Mouse (Mus musculus) lung, embryonic 14.5 days (tissue): ENCODE data around the gene Trim62. TPM values are rescaled to one million over a fixed set of nuclear protein-coding genes. Genes with fewer than 3 reads are reported as not detected.

Source experiments
- ATAC-seq: fragments of 200-750 bp; cut with Nextera tagmentation; 2 replicates; pipeline ENCODE4 v1.8.0; 2017; ENCODE audit warnings: mild to moderate bottlenecking, moderate TSS enrichment, moderate library complexity; ENCODE audit not compliant: insufficient read depth
- DNase-seq: peaks from one replicate; pipeline ENCODE4 v3.0.0-alpha.2; 2015
- H3K27ac ChIP-seq: fragments of 300-500 bp; sonication (generic); 2 replicates; pipeline ENCODE4 v1.5.1; 2014; ENCODE audit warnings: low read depth, mild to moderate bottlenecking, moderate library complexity
- H3K27me3 ChIP-seq: fragments of 300-500 bp; sonication (generic); 2 replicates; pipeline ENCODE4 v1.6.1; 2014; ENCODE audit warnings: low read length, control low read depth; ENCODE audit not compliant: insufficient read depth
- H3K36me3 ChIP-seq: fragments of 300-500 bp; sonication (generic); 2 replicates; pipeline ENCODE4 v1.6.1; 2014; ENCODE audit warnings: control low read depth; ENCODE audit not compliant: insufficient read depth
- H3K4me1 ChIP-seq: fragments of 300-500 bp; sonication (generic); 2 replicates; pipeline ENCODE4 v1.6.1; 2014; ENCODE audit warnings: antibody characterized with exemption, control low read depth; ENCODE audit not compliant: insufficient read depth
- H3K4me2 ChIP-seq: fragments of 300-500 bp; sonication (generic); 2 replicates; pipeline ENCODE4 v1.6.1; 2014; ENCODE audit warnings: mild to moderate bottlenecking
- H3K4me3 ChIP-seq: fragments of 300-500 bp; sonication (generic); 2 replicates; pipeline ENCODE4 v1.5.1; 2014; ENCODE audit warnings: low read depth, low read length
- H3K9ac ChIP-seq: fragments of 300-500 bp; sonication (generic); 2 replicates; pipeline ENCODE4 v1.6.1; 2014
- H3K9me3 ChIP-seq: fragments of 300-500 bp; sonication (generic); 2 replicates; pipeline ENCODE4 v1.6.1; 2016; ENCODE audit warnings: low read depth, low read length, control low read depth
- CTCF ChIP-seq: IDR thresholded peaks from 2 replicates; pipeline ENCODE4 v1.5.1; 2016; ENCODE audit warnings: antibody characterized with exemption, low read depth
- WGBS: fragments of 180-500 bp; shearing (Covaris S2); extraction: QIAGEN DNeasy Blood & Tissue Kit; methylation state at CpG from one replicate; pipeline ENCODE4 v1.1.7; 2014; 5-methylcytosine and 5-hydroxymethylcytosine counted together
- polyA plus RNA-seq: library from polyadenylated mRNA; unstranded; fragments of >200 nt; fragmentation: Nextera tagmentation; extraction: Ambion mirVana; gene quantifications from 2 replicates; pipeline ENCODE4 v1.2.1, GENCODE M21; 2014

Gene Trim62
- polyA plus RNA-seq, 1 experiment from 2014 or later = 8.5 TPM

- Histone ChIP-seq H3K27ac (peak overlapping the region; percentile 13; the same call in 1 of the 2 replicates), H3K4me2 (no peak overlapping the region), H3K9ac (no peak overlapping the region), H3K4me1 (peaks cover 19% of the 10 kb centered on the region), H3K9me3 (no peaks in the 10 kb centered on the region), H3K4me3 (no peak overlapping the region), H3K36me3 (no peaks in the 10 kb centered on the region), H3K27me3 (no peaks in the 10 kb centered on the region)
- ATAC-seq = no peak
- DNase-seq = peak; percentile 33
- WGBS = 21% methylated on average over 10 of the region's 10 CpGs
- no peak for TF ChIP-seq CTCF
Measured at GRCm38 (mm10) chr4:128919106-128919505, 35.7 kb downstream of the Trim62 start.

- Histone ChIP-seq H3K4me1 (peaks cover 5% of the 10 kb centered on the region), H3K4me3 (no peak overlapping the region), H3K9me3 (no peaks in the 10 kb centered on the region), H3K27ac (no peak overlapping the region), H3K27me3 (no peaks in the 10 kb centered on the region), H3K36me3 (no peaks in the 10 kb centered on the region), H3K4me2 (no peak overlapping the region), H3K9ac (no peak overlapping the region)
- ATAC-seq = no peak
- TF ChIP-seq CTCF = no peak
- DNase-seq = no peak
- WGBS = 90% methylated on average over 3 of the region's 3 CpGs
Measured at GRCm38 (mm10) chr4:128923603-128924002, 40.2 kb downstream of the Trim62 start.

GRCm38 (mm10) chr4:128924841-128925606 is 41.6 kb downstream of the Trim62 start:
- Histone ChIP-seq H3K9me3 (no peaks in the 10 kb centered on the region), H3K27me3 (no peaks in the 10 kb centered on the region), H3K4me2 (peak overlapping the region; percentile 55), H3K27ac (no peak overlapping the region), H3K36me3 (no peaks in the 10 kb centered on the region), H3K4me3 (peak overlapping the region; percentile 22), H3K4me1 (no peaks in the 10 kb centered on the region), H3K9ac (peak overlapping the region; percentile 21)
- DNase-seq (peak; percentile 96), ATAC-seq (peak; percentile 88)
- TF ChIP-seq CTCF = peak; percentile 93
- WGBS = 13% methylated on average over 36 of the region's 36 CpGs

GRCm38 (mm10) chr4:128932783-128933182 is 49.4 kb downstream of the Trim62 start:
- 40% methylated on average over 7 of the region's 7 CpGs for WGBS
- H3K4me3 ChIP-seq = no peak overlapping the region

GRCm38 (mm10) chr4:128935595-128935994 is 52.2 kb downstream of the Trim62 start:
- no peaks in the 10 kb centered on the region for H3K4me1 ChIP-seq
- TF ChIP-seq CTCF = no peak

More at GRCm38 (mm10) chr4:128932783-128933182, 49.4 kb downstream of the Trim62 start:
- H3K27me3 ChIP-seq = no peaks in the 10 kb centered on the region
- no peak overlapping the region for H3K9ac ChIP-seq
- no peaks in the 10 kb centered on the region for H3K36me3 ChIP-seq
- no peaks in the 10 kb centered on the region for H3K9me3 ChIP-seq
- DNase-seq (no peak), ATAC-seq (no peak)
- no peak for TF ChIP-seq CTCF
- no peak overlapping the region for H3K27ac ChIP-seq
- no peak overlapping the region for H3K4me2 ChIP-seq
- no peaks in the 10 kb centered on the region for H3K4me1 ChIP-seq

GRCm38 (mm10) chr4:128942346-128942745 is 59.0 kb downstream of the Trim62 start:
- no peak overlapping the region for H3K4me3 ChIP-seq
- no peak overlapping the region for H3K9ac ChIP-seq
- ATAC-seq = no peak
- H3K27me3 ChIP-seq = no peaks in the 10 kb centered on the region
- H3K27ac ChIP-seq = no peak overlapping the region
- peak; percentile 23 for DNase-seq
- no peaks in the 10 kb centered on the region for H3K9me3 ChIP-seq
- H3K4me2 ChIP-seq = no peak overlapping the region
- H3K36me3 ChIP-seq = no peaks in the 10 kb centered on the region
- WGBS = 49% methylated on average over 3 of the region's 3 CpGs
- no peaks in the 10 kb centered on the region for H3K4me1 ChIP-seq
- peak; percentile 57 for TF ChIP-seq CTCF

More at GRCm38 (mm10) chr4:128935595-128935994, 52.2 kb downstream of the Trim62 start:
- no peak overlapping the region for H3K9ac ChIP-seq
- H3K9me3 ChIP-seq = no peaks in the 10 kb centered on the region
- no peak overlapping the region for H3K27ac ChIP-seq
- H3K36me3 ChIP-seq = no peaks in the 10 kb centered on the region
- DNase-seq (no peak), ATAC-seq (no peak)
- 60% methylated on average over 5 of the region's 5 CpGs for WGBS
- H3K27me3 ChIP-seq = no peaks in the 10 kb centered on the region
- no peak overlapping the region for H3K4me3 ChIP-seq
- H3K4me2 ChIP-seq = no peak overlapping the region

GRCm38 (mm10) chr4:128946736-128947135 is 63.4 kb downstream of the Trim62 start:
- TF ChIP-seq CTCF = no peak
- ATAC-seq = no peak
- Histone ChIP-seq H3K4me1 (no peaks in the 10 kb centered on the region), H3K9me3 (no peaks in the 10 kb centered on the region), H3K27ac (no peak overlapping the region), H3K4me3 (no peak overlapping the region), H3K27me3 (no peaks in the 10 kb centered on the region), H3K36me3 (no peaks in the 10 kb centered on the region), H3K9ac (no peak overlapping the region), H3K4me2 (no peak overlapping the region)
- no peak for DNase-seq
- WGBS = 76% methylated on average over 9 of the region's 9 CpGs
